Mouse (Mus musculus) C2C12 (cell line): ENCODE data around the gene Aoc1.

Experiments
- CTCF ChIP-seq: IDR thresholded peaks from one replicate; pipeline ENCODE4 v1.5.1; 2011; ENCODE audit not compliant: control insufficient read depth, insufficient read depth, insufficient read length
- MAX ChIP-seq: IDR thresholded peaks from one replicate; pipeline ENCODE4 v1.6.1; 2011; ENCODE audit warnings: mild to moderate bottlenecking, control low read depth
- MYOD1 ChIP-seq: IDR thresholded peaks from one replicate; pipeline ENCODE4 v1.6.1; 2011; ENCODE audit warnings: low read depth; ENCODE audit not compliant: control insufficient read depth, insufficient read length
- MYOG ChIP-seq: IDR thresholded peaks from one replicate; pipeline ENCODE4 v1.6.1; 2011; ENCODE audit not compliant: control insufficient read depth, insufficient read length; ENCODE audit errors: extremely low read depth

DNA sequence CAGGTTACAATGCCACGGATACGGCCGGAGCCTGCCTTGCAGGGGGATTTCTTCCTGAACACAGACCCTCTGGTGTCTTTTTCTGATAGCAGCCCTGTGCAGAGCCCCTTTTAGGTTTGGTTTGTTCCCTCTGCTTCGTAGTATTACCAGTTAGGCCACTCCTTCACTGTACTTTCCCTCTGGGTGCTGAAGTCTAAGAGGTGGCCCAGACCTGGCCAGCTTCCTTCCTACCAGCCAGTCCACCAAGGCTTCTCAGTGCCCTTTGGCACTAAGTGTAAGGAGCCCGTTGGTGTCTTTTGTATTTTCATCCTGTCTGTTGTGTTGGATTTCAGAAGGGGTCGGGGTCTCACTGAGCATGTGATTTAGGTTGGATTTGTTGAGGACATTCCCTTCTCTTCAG, 2.8 kb downstream of the Aoc1 start:
- TF ChIP-seq CTCF, result no peak
- TF ChIP-seq MAX, result no peak
- no peak for TF ChIP-seq MYOG
- TF ChIP-seq MYOD1, result no peak
